Mouse (Mus musculus): Measurements from ENCODE around the gene Il4i1.
A peak's percentile ranks its signal among the peaks of the same experiment; 100 is the strongest.
"Not testable (repeated sequence)": the region's sequence is repeated elsewhere in the genome, so short reads cannot be mapped to it uniquely, and the experiment has no call there.

Gene Il4i1

GRCm38 (mm10) chr7:44864595-44865542 is 48.7 kb downstream of the Il4i1 start:
- no peak for DNase-seq (ENCODE audit: low spot score)

DNA sequence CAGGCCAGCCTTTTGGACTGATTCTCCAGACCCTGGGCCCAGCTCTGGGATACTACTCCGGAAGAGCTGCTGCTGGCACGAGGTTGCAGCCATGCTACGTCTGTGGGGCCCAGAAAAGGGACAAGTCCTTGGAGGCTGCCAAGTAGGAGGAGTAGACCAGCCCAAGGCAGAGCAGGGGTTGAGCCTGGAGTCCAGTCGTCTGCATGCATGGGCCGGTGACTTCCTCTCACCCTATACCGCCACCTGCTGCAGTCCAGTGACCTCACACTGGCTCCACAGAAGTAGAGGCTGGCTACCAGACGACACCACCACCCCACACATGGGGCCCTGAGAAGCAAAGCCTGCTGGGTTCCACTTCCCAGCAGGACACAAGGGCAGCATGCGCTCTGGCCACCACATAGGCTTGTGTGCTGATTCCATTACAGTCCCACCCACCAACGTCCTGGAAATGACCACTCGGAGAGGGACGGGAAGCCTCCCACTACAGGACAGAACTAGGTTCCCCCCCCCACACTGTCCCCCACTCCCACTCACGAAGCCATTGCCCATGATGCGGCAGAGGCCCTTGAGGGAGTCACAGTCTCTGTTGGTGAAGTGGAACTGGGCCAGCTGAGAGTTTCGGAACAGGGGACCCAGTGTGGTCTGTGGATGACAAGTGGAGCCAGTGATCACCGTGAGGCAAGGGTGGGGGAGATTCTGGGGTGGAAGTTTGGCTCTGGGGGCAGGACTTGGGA is 50.3 kb downstream of the Il4i1 start:
- peak; percentile 64 for DNase-seq (ENCODE audit: low spot score)

DNA sequence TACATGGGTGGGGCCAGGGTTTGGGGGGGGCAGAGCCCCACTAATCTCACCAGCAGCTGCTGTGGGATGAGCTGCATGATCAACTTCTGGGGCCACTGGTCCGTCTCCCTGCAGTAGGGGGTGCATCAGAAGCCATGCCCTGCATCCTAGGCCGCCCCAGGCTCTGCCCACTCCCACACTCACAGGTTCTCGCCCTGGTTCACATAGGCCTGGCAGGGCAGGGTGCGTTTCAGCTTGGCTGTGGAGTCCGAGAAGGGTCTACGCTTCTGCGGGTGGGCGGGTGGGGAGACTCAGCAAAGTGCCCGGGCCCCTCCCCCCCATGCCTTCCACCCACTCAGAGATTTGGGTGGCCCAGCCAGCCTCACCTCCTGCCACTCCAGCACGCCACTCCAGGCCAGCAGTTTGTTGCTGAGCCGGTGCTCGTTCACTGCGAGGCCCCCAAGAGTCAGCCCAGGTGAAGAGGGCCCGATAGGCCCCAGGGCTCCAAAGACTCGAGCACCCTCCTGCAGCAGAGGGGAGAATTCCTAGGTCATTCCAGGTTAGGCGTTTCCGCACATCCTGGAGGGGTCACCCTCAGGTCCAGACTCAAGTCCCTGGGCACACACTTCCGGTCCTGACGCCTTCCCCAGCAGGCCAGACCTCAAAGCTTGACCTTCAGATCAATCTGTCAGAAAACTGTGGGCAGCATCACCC is 51.0 kb downstream of the Il4i1 start:
- no peak for DNase-seq (ENCODE audit: low spot score)

GRCm38 (mm10) chr7:44867802-44868201 is 51.6 kb downstream of the Il4i1 start:
- DNase-seq (ENCODE audit: low spot score) = no peak

DNA sequence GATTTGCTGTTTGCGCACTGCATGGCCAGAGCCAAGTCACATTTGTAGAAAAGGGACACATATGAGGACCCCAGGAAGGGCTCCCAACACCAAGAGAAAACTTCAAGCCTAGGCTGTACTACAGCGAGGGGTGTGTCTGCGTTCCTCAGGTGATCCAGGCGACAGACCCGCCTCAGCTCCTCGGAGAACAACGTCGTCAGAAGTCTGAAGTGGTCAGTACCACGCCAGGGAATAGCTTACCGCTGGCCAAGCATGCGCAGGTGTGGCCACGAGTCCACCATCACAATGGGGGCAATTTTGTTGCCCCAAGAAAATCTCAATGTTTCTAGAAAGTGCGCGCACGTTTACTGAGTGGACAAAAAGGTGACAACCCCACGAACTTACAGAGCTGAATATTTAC is 52.3 kb downstream of the Il4i1 start:
- DNase-seq (ENCODE audit: low spot score) = peak; percentile 84

GRCm38 (mm10) chr7:44868919-44869696 is 52.9 kb downstream of the Il4i1 start:
- peak; percentile 68 for DNase-seq (ENCODE audit: low spot score)

DNA sequence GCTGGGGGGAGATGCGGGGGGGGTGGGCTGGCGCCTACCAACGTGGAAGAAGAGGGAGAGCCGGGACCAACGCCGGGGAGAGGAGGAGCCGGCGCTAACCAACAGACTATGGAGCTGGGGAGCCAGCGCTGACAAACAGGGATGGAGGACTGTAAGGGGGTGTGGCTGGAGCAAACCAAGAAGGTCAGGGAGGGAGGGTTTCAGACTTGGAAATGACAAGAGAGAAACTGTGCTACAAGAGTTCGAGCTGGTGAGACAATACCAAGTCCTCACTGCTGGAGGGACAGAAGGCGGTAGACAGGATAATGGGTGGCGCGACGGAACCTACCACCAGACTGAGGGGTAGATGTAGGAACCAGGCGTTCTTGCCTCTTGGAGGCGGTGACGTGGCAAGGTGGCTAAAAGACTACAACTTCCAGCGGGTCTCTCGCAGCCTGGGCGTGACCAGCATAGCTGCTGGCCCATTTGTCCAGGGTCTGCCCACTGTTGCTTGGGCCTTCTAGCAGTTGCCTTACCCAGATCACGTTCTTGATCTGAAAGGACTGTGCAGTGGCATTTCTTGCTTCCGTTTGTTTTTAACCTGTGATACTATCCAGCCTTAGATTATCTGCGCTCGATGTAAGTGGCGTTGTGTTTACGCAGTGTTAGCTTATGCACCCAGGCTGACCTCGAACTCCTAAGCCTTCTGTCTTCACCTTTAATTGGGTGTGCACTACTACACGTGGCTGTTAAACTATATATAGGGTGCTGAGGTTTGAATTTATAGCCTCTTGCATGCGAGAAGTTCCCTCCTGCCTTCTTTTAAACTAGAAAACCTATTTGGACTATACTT is 53.7 kb downstream of the Il4i1 start, which contains the start of gene Ptov1:
Gene Ptov1, minus strand, starts transcription at position 92 of the 832 bp plus-strand sequence.
- DNase-seq (ENCODE audit: low spot score) = peak; percentile 95

DNA sequence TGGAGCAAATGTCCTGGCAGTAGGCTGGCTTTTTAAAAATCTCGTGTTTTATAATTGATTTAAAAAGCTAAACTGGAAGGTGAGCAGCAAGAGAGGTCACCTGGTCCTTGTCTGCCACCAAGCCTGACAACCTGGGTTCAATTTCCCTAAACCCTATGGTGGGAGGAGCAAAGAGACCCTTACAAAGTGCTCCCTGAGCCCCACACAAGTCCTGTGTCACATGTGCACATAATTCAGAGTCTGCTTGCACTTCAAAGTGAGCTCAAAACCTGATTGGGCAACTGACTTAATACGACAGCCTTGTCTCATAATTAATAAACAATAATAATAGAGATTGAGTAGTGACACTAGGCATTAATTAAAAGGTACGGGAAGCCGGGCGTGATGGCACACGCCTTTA is 54.4 kb downstream of the Il4i1 start:
- no peak for DNase-seq (ENCODE audit: low spot score)

- no peak for DNase-seq (ENCODE audit: low spot score)
Observed at GRCm38 (mm10) chr7:44871181-44871580, 55.0 kb downstream of the Il4i1 start.

- DNase-seq (ENCODE audit: low spot score) = not testable (repeated sequence)
Observed at GRCm38 (mm10) chr7:44871774-44872173, 55.6 kb downstream of the Il4i1 start.

- no peak for DNase-seq (ENCODE audit: low spot score)
Observed at GRCm38 (mm10) chr7:44877833-44878232, 61.6 kb downstream of the Il4i1 start.

- no peak for DNase-seq (ENCODE audit: low spot score)
Observed at GRCm38 (mm10) chr7:44883036-44883435, 66.8 kb downstream of the Il4i1 start.

DNA sequence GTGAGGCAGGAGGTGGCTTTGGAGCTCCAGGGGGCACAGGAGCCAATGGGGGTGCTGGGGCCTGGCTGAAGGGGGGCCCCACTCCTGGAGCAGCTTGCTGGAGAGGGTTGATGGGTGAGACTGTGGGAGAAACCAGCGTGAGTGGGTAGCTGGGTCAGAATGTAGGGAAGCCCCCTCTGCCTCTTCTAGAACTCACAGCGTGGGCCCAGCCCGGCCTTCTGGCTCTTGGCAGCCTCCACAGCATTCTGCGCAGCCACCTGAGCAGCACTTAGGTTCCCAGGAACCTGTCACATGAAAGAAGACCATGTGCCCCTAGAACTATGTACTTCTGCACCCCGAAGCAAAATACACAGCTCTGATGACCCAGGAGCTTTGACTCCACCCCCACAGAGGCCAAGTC is 68.5 kb downstream of the Il4i1 start:
- DNase-seq (ENCODE audit: low spot score) = no peak

- DNase-seq (ENCODE audit: low spot score) = no peak
Observed at GRCm38 (mm10) chr7:44886964-44887363, 70.8 kb downstream of the Il4i1 start.

DNA sequence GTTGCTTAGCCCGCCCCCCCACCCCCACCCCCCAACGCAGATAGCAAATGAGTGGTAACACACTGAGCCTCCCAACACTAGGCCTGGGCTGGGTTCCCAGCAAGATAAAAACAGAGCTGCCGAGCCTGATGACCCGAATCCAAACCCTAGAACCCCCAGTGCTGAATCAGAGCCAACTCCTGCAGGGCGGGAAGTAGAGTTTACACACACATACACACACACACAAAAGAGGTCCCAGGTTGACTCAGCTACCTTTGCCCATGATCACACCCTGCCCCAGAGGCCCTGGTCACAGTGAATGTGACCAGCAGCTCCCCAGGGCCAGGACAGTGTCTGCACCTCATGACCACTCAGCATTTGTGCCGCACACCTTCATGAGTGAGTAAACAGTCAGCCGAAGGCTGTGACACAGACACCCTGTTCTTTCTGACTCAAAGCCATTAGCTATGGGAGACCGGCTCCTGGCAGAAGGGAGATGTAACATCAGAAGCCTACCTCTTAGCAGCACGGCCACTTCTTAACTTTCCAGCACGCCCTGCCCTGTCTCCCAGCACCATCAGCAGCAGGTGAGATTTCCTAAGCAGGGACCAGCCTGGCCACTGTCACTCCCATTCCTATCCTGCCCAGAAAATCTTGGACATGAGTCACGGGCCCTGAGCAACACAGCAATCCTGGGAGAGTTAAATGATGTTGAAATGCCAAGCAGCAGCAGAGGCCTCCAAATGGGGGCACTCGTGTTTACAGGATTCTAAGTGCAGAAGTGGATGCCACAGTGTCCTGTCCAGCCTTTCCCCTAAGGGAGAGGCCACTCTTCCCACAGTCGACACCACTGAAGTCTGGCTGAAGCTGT is 72.3 kb downstream of the Il4i1 start:
- no peak for DNase-seq (ENCODE audit: low spot score)

GRCm38 (mm10) chr7:44890180-44890579 is 74.0 kb downstream of the Il4i1 start:
- no peak for DNase-seq (ENCODE audit: low spot score)
